Mouse (Mus musculus) liver, adult (tissue): ENCODE measurements around the gene Eif3a.
A peak's percentile ranks its signal among the peaks of the same experiment; 100 is the strongest.

Experiments used
- GATA4 ChIP-seq: IDR thresholded peaks from 2 replicates; pipeline ENCODE4 v1.6.1; 2014; ENCODE audit warnings: mild to moderate bottlenecking, low read length; ENCODE audit not compliant: insufficient replicate concordance

Eif3a gene

GRCm38 (mm10) chr19:60790551-60791161 lies at the start of gene Eif3a:
Eif3a (minus strand) TSS chr19:60790658.
- TF ChIP-seq GATA4: no peak

- TF ChIP-seq GATA4: no peak
These were observed 47.3 kb upstream of the Eif3a start for GRCm38 (mm10) chr19:60837747-60838146.

GRCm38 (mm10) chr19:60818677-60819076 lies 28.2 kb upstream of the Eif3a start:
- TF ChIP-seq GATA4: no peak

- TF ChIP-seq GATA4: no peak
These were observed 22.7 kb upstream of the Eif3a start for GRCm38 (mm10) chr19:60813133-60813532.

- no peak for TF ChIP-seq GATA4
These were observed 21.6 kb upstream of the Eif3a start for GRCm38 (mm10) chr19:60812036-60812389.

- TF ChIP-seq GATA4: no peak
These were observed 20.9 kb upstream of the Eif3a start, which contains the start of gene Fam45a for GRCm38 (mm10) chr19:60811098-60812035. Fam45a (plus strand) TSS chr19:60811585.

- TF ChIP-seq GATA4: no peak
These were observed 19.5 kb upstream of the Eif3a start for GRCm38 (mm10) chr19:60809927-60810326.

GRCm38 (mm10) chr19:60804903-60805302 lies 14.4 kb upstream of the Eif3a start:
- TF ChIP-seq GATA4: no peak

- TF ChIP-seq GATA4: no peak
These were observed 9.6 kb upstream of the Eif3a start for GRCm38 (mm10) chr19:60799867-60800569.

- TF ChIP-seq GATA4: no peak
These were observed 7.0 kb upstream of the Eif3a start for GRCm38 (mm10) chr19:60797415-60797814.

GRCm38 (mm10) chr19:60795244-60795643 lies 4.8 kb upstream of the Eif3a start:
- TF ChIP-seq GATA4: peak; percentile 83; the same call in 1 of the 2 replicates

- no peak for TF ChIP-seq GATA4
These were observed 2.8 kb upstream of the Eif3a start for GRCm38 (mm10) chr19:60793170-60793707.

- no peak for TF ChIP-seq GATA4
These were observed 706 bp upstream of the Eif3a start for GRCm38 (mm10) chr19:60791164-60791563.

GRCm38 (mm10) chr19:60789919-60790506 lies 445 bp downstream of the Eif3a start:
- TF ChIP-seq GATA4: no peak

- TF ChIP-seq GATA4: no peak
These were observed 1.0 kb downstream of the Eif3a start for GRCm38 (mm10) chr19:60789452-60789851.

- TF ChIP-seq GATA4: no peak
These were observed 2.1 kb downstream of the Eif3a start for GRCm38 (mm10) chr19:60788214-60788960.
